Mouse (Mus musculus): Measurements from ENCODE around the gene Jmy. TPM values are rescaled to one million over a fixed set of nuclear protein-coding genes. Genes with fewer than 3 reads are reported as not detected.

The Jmy gene
- total RNA-seq, 2 experiments from 2014 or later: 43.2 to 48.0 TPM

DNA sequence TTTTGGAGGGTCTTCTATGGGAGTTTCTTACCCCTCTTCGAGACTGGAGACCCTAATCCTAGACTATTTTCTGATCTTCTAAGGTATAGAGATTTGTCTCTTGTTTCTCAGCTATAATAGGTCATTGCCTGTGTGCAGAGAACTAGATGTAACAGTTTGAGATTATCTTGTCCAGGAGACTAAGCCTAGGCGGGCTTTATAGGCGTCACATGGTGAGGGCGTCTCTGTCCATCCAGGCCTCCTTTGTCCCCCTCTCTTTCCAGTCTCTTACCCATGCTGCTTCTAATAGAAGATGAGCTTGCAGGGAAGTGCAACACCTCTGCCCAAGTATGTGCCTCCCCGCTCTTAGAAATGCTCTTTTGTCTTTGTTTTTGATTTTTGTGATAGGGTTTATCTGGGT lies 116.5 kb downstream of the Jmy start:
- no peak for DNase-seq
- intact Hi-C loops (cut with DNase I): no loop called here

DNA sequence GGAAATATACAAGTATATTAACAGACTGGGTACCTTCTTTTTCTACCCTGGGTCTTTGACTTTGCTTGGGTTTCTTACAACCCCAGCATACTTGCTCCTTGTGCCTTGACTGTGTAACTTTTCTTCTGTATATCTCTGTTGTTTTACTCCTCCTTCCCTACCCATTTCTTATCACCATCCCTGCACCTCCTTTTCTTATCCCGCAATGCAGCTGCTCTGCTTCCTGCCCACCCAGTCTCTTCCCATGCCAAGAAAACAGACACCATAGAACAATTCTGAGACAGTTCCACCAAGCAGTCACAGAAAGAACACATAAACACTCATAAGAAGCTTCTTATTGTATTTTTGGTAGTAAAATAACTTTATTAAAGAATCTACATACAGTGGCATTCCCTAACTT lies 118.3 kb downstream of the Jmy start:
- intact Hi-C loops (cut with DNase I): no loop called here
- no peak for DNase-seq

DNA sequence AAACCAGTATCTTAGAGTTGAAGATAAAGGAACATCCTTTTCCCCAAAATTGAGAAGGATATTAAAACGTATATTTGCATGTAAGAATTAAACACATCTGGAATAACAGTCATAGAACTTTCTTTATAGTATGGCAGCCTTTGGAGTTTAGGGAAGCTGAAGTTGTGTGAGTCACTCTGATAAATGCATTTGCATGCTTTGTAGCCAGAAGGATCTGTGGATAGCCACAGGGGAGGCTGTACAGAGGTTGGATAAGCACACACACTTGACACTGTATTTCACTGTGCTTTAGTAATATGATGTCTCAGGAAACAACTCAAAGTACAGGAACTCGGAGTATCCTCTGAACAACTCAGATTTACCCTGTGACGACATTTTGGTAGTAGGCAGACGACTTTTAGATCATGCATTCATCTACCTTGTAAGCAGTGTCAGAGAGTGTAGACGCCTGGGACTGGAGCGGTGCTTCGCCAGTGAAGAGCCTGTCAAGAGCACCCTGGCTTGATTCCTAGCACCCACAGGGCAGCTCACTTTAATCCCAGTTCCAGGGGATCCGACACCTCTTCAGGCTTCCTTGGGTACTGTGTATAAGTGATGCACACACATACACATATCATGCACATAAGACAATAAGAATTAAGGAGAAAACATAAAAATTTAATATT lies 119.1 kb downstream of the Jmy start:
- intact Hi-C loops (cut with DNase I): no loop called here
- DNase-seq: no peak

Other genes starting within 250 kb of the Jmy start
- gene Homer1, start 200.2 kb downstream of the Jmy start, total RNA-seq (2021): 10 to 100 TPM; 63.8 to 67.9 TPM
- gene Bhmt, start 138.2 kb upstream of the Jmy start, total RNA-seq (2021): not detected
- gene Bhmt2, start 174.5 kb upstream of the Jmy start, total RNA-seq (2021): not detected
- gene Dmgdh, start 174.6 kb upstream of the Jmy start, total RNA-seq (2021): not detected